Mouse (Mus musculus) mesoderm, embryonic 11.5 days (tissue): ENCODE measurements at regions not wholly inside any gene's neighbourhood (a gene's known extent, or its start where the extent isn't known, plus 50 kb on each side); places are given as distances from the start of the nearest gene placed in this dataset.

Source experiments
- DNase-seq: peaks from one replicate; pipeline ENCODE4 v3.0.0-alpha.2; 2012; ENCODE audit warnings: low read depth, low spot score

- DNase-seq, result no peak
Observed at GRCm38 (mm10) chr5:24237201-24237600, 72.4 kb downstream of the Nupl2 start.

DNA sequence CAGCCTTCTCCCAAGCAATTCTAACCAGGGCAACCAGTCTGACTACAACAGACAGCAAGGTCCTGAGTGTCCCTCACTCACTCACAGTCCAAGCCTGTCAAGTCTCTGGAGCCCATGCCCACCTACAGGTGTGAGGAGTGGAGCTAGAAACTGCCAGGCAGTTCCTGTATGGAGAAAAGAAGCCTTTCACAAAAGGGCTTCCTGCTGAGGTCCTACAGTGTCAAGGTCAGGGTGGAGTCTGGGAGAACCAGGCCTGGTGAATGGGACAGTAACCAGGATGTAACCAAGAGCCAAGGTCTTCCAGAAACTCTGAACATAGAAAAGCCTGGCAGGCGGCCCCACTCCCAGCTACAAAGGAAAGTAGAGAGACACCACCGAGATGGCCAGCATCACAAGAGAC lies 74.2 kb downstream of the Nupl2 start:
- no peak for DNase-seq

DNA sequence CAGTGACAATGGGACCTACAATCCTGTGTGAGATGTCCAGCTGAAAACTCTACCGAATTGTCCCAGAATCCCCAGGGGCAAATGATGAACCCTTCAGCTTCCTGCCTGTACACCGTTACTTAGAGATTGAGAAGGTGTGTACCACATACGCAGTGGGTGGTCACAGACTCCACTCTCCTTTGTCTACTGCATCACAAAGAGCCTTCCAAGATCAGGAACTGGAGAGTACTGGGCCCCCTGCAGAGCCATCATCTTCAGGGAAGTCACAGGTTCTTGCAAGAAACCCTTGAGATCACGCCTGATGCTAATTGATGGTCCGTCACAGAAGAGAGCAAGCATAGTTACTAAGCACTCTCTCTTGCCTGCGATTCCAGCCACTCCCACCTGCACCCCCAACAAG lies 79.4 kb downstream of the Nupl2 start:
- no peak for DNase-seq

DNA sequence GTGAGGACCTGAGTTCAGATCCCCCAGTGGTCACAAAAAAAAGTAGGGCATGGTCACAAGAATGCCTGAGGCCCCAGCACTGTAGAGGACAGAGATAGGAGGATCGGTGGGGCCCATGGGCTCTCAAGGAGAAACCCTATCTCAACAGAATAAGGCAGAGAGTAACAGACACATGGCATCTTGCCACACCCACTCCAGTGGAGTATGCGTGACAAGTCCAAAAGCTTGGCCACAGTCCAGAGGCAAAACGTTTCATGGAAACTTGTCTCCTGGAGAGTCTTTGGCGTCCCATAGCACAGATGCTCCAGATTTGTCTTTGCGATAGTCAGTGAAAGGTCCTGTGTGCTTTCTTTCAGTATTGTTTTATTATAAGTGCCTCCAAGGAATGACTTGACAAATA lies 90.7 kb downstream of the Nupl2 start:
- no peak for DNase-seq

DNA sequence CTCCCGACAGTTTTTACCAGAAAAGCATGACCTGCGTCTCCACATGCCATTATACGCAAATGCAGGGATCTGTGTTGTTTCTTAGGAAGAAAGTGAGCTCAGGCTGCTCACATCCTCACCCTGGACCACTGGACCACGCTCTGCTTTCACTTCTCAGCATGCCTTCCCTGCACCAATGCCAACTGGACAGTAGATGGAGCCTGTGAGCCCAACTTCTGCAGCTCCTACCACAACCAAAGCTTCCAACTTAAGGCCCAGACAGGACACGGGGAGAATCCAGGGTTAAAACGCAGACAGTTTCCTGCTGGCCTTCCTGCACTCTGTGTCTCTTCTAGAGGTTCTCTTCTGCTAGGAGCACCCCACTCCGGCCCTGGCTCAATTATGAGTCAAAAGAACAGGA lies 90.3 kb downstream of the Kcnh2 start:
- DNase-seq, result peak; percentile 80

DNA sequence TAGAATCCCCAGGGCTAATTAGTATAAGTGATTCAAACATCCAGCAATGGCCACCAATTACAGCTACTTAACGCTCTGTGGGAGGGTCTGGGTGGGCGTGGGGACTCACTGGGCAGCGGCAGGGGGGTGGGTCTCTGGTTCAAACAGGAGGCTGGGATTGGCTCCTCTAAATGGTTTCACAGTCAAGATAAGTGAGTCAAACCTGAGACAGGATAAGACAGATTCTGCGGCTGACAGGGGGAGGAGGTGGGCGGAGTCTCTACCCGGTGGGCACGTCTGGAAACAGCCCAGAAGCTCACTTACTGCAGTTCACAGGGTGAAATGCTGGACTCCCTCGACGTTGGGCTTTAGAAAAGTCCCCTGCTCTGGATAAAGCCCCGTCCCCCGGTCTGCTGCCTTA lies 89.3 kb downstream of the Kcnh2 start:
- peak; percentile 35 for DNase-seq

DNA sequence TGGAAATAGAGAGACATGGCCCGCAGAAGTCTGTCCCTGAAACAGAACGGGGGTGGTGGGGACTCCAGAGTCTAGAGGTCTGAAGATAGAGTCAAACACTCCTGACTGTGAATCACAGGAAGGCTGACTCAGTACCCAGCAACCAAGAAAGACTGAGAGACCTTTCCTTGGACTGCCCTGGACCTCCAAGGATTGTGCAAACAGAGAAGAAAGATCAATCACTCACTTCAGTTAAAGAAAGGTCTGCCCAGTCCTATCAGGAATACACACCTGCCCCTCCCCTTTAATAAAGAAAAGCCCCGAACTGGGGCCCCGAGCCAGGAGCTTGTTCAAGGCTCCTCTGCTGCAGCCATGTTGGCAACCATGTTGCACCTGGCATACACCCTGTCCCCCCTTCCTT lies 87.3 kb downstream of the Kcnh2 start:
- DNase-seq, result no peak

- DNase-seq, result no peak
Observed at GRCm38 (mm10) chr5:24265431-24265830, 86.0 kb downstream of the Kcnh2 start.

GRCm38 (mm10) chr5:24266344-24267295 lies 84.8 kb downstream of the Kcnh2 start:
- peak; percentile 88 for DNase-seq
